Mouse (Mus musculus) testis, adult 2 months (tissue): Measurements from ENCODE around the gene Dennd1b. TPM values are rescaled to one million over a fixed set of nuclear protein-coding genes. Genes with fewer than 3 reads are reported as not detected.

Source experiments
- H3K27ac ChIP-seq: fragments of 200-500 bp; 2 replicates; pipeline ENCODE4 v1.5.1; 2012; ENCODE audit warnings: low read depth, low read length; ENCODE audit not compliant: control insufficient read depth, insufficient read depth
- H3K27me3 ChIP-seq: fragments of 200-500 bp; 2 replicates; pipeline ENCODE4 v1.6.1; 2012; ENCODE audit warnings: mild to moderate bottlenecking, low read length, moderate library complexity; ENCODE audit not compliant: control insufficient read depth, insufficient read depth
- H3K36me3 ChIP-seq: fragments of 200-500 bp; 2 replicates; pipeline ENCODE4 v1.6.1; 2012; ENCODE audit warnings: mild to moderate bottlenecking, low read length; ENCODE audit not compliant: control insufficient read depth, insufficient read depth
- H3K4me1 ChIP-seq: fragments of 200-500 bp; 2 replicates; pipeline ENCODE4 v1.6.1; 2012; ENCODE audit warnings: low read length; ENCODE audit not compliant: control insufficient read depth, insufficient read depth
- H3K4me3 ChIP-seq: fragments of 200-500 bp; 2 replicates; pipeline ENCODE4 v1.5.1; 2012; ENCODE audit warnings: low read depth, mild to moderate bottlenecking, low read length, moderate library complexity, mixed read lengths; ENCODE audit not compliant: control insufficient read depth
- CTCF ChIP-seq: fragments of 200-500 bp; IDR thresholded peaks from 2 replicates; pipeline ENCODE4 v1.5.1; 2012; ENCODE audit warnings: low read depth, mild to moderate bottlenecking, inconsistent platforms, low read length, moderate library complexity; ENCODE audit not compliant: control insufficient read depth, insufficient read depth, insufficient replicate concordance
- POLR2A ChIP-seq: fragments of 200-500 bp; IDR thresholded peaks from 2 replicates; pipeline ENCODE4 v1.6.1; 2012; ENCODE audit warnings: low read depth, mild to moderate bottlenecking, inconsistent platforms, low read length, moderate library complexity; ENCODE audit not compliant: control insufficient read depth
- polyA plus RNA-seq: library from polyadenylated mRNA; depleted of rRNA; stranded (reverse); fragments of >200 nt; gene quantifications from 2 replicates; pipeline ENCODE4 v1.2.3, GENCODE M21; 2012

Dennd1b gene
- polyA plus RNA-seq, 1 experiment = 5.8 TPM

- Histone ChIP-seq H3K27ac (no peak overlapping the region), H3K4me3 (no peak overlapping the region), H3K4me1 (no peaks in the 10 kb centered on the region), H3K27me3 (no peaks in the 10 kb centered on the region), H3K36me3 (no peaks in the 10 kb centered on the region)
- TF ChIP-seq CTCF (no peak), POLR2A (no peak)
These were observed 229.4 kb downstream of the Dennd1b start for GRCm38 (mm10) chr1:139192635-139193034.

- Histone ChIP-seq H3K36me3 (no peaks in the 10 kb centered on the region), H3K4me1 (no peaks in the 10 kb centered on the region), H3K27me3 (no peaks in the 10 kb centered on the region), H3K4me3 (no peak overlapping the region), H3K27ac (no peak overlapping the region)
- TF ChIP-seq POLR2A = no peak
These were observed 230.8 kb downstream of the Dennd1b start for GRCm38 (mm10) chr1:139194011-139194410.

DNA sequence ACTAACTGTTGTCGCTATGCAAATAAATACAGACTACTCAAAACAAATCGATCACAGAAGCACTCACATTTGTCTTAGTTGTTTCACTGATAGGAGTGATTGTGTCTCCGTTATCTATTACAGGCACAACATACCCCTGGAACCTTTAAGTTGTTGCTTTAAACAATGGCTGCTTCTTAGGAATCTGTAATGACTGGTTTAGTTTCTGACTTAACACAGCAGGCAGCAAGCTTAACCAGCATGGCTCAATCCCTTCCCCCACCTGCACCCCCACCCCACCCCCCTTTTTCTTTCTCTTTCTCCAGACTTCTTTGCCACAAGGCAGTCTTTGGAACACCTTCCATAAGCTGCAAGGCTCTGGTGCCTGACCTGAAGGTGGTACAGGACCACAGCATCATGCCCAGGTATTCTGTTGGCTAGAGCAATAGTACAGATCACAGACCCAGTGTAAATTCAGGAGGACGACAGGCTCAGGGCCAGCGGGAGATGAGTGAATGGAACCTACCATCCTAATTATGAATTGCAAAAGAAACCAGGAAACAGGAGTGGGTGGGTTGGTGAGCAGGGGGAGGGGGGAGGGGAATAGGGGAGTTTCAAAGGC lies 231.3 kb downstream of the Dennd1b start:
- H3K4me1 ChIP-seq = no peaks in the 10 kb centered on the region
- TF ChIP-seq POLR2A (no peak), CTCF (no peak)
- H3K27ac ChIP-seq = no peak overlapping the region
- H3K27me3 ChIP-seq = no peaks in the 10 kb centered on the region
- H3K4me3 ChIP-seq = no peak overlapping the region
- no peaks in the 10 kb centered on the region for H3K36me3 ChIP-seq

DNA sequence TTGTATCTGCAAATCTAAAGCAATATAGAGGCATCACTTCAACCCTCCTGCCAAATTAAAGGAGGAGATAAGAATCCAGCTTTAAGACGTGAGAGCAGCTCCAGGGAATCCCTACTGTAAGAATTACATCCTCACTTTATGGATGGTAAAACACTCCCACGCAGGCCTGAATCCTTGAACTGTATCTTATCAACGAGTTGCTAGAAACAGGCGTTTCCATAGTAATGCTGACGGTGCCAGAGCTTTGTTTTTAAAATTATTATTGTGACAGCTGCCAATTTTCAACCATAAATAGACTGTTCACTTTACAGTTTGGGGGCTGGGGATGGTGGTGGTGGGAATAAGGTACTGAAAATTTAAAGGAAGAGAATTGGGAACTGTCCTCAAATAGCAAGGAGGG lies 239.8 kb downstream of the Dennd1b start:
- no peak overlapping the region for H3K4me3 ChIP-seq
- TF ChIP-seq POLR2A = no peak
- TF ChIP-seq CTCF = no peak
- H3K36me3 ChIP-seq = no peaks in the 10 kb centered on the region
- H3K27me3 ChIP-seq = no peaks in the 10 kb centered on the region
- H3K4me1 ChIP-seq = peaks cover 3% of the 10 kb centered on the region
- no peak overlapping the region for H3K27ac ChIP-seq

DNA sequence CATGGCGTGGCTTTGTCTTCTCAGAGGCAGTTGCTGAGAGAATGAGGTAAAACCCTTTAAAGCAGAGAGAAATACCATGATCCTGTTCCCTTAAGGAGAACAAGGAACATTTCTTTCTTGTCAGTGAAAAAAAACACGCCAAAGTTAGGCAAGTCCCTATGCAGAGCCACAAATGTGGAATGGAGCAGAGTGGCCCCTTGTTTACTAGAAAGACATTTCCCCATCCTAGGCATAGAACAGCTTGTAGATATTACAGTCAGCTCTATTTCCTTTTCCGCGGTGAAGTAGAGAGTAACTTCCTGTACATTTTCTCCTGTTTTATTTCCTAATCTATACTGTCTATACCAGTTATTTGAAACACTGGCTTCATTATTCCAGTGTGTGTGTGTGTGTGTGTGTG lies 243.0 kb downstream of the Dennd1b start:
- no peak overlapping the region for H3K27ac ChIP-seq
- TF ChIP-seq POLR2A (no peak), CTCF (no peak)
- peaks cover 3% of the 10 kb centered on the region for H3K4me1 ChIP-seq
- H3K36me3 ChIP-seq = no peaks in the 10 kb centered on the region
- H3K4me3 ChIP-seq = no peak overlapping the region
- H3K27me3 ChIP-seq = no peaks in the 10 kb centered on the region

DNA sequence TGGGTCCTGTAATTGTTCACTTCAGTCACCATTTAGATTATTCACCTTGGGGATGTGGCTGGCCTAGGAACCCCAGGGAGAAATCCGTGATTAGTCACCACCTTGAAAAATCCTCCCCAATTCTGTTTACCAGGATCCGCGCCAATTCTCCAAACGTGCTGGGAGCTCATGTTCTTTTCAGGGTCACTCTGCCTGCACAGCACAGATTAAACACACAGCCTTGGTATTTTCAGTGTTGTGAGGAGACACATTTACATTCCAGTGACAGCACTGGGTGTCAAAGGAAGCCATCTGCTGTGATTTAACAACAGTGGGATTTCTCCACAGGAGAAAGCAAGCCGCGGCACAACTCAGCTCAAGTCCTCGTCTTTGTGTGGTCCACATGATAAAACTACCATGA lies 246.6 kb downstream of the Dennd1b start:
- TF ChIP-seq POLR2A (no peak), CTCF (no peak)
- Histone ChIP-seq H3K36me3 (no peaks in the 10 kb centered on the region), H3K27ac (peak overlapping the region; percentile 73), H3K27me3 (no peaks in the 10 kb centered on the region), H3K4me1 (peaks cover 3% of the 10 kb centered on the region), H3K4me3 (no peak overlapping the region)

DNA sequence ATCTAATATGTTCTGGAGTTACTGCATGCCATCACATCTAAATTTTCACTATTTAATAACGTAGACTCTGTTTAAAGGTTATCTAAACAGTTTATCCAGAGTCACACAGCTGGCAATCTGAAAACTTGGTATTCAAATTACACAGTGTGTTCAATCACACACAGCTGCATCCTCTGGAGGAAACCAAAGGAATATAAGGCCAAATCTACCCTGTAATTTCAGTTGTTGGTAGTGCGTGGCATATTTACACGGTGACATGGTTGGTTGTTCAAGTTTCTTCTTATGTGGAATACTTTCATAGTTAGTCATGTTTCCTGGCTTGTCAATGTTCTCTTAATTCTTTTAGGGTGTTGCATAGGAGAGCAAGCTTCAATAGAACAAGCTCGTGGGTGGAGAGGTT lies 247.3 kb downstream of the Dennd1b start:
- peaks cover 2% of the 10 kb centered on the region; the same call in 1 of the 2 replicates for H3K4me1 ChIP-seq
- no peaks in the 10 kb centered on the region for H3K36me3 ChIP-seq
- TF ChIP-seq CTCF (no peak), POLR2A (no peak)
- H3K27me3 ChIP-seq = no peaks in the 10 kb centered on the region
- H3K27ac ChIP-seq = peak overlapping the region; percentile 51
- no peak overlapping the region for H3K4me3 ChIP-seq

DNA sequence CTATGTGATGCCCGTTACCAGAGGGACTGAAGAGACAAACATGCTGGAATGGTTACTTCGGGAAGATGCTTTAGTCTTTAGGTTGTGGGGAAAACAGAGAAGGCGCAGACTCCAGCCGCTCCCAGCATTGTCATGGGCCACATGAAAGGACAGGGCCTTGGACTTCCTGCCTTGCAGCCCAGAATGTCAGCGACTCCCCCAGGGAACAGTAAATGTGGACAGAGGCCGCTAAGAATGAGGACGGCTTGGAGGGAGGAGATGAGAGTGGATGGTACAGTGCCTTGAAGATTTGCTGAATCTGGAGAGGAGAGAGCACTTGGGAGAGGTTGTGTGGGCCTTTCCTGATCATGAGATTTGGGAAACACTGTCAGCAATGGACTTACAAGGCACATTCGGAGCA lies 252.1 kb downstream of the Dennd1b start:
- no peaks in the 10 kb centered on the region for H3K27me3 ChIP-seq
- no peak overlapping the region for H3K27ac ChIP-seq
- H3K4me1 ChIP-seq = peaks cover 2% of the 10 kb centered on the region; the same call in 1 of the 2 replicates
- no peaks in the 10 kb centered on the region for H3K36me3 ChIP-seq
- no peak for TF ChIP-seq POLR2A
- TF ChIP-seq CTCF = no peak
- no peak overlapping the region for H3K4me3 ChIP-seq
